Mouse (Mus musculus): ENCODE measurements around the gene Gstm6. TPM values are rescaled to one million over a fixed set of nuclear protein-coding genes. Genes with fewer than 3 reads are reported as not detected.

The Gstm6 gene
- polyA plus RNA-seq (2014; fragmentation: Illumina TruSeq; extraction: RNeasy Lipid Tissue Mini Kit (QIAGEN cat#74804); ENCODE audit: low read depth, low replicate concordance), result 3.8 TPM

DNA sequence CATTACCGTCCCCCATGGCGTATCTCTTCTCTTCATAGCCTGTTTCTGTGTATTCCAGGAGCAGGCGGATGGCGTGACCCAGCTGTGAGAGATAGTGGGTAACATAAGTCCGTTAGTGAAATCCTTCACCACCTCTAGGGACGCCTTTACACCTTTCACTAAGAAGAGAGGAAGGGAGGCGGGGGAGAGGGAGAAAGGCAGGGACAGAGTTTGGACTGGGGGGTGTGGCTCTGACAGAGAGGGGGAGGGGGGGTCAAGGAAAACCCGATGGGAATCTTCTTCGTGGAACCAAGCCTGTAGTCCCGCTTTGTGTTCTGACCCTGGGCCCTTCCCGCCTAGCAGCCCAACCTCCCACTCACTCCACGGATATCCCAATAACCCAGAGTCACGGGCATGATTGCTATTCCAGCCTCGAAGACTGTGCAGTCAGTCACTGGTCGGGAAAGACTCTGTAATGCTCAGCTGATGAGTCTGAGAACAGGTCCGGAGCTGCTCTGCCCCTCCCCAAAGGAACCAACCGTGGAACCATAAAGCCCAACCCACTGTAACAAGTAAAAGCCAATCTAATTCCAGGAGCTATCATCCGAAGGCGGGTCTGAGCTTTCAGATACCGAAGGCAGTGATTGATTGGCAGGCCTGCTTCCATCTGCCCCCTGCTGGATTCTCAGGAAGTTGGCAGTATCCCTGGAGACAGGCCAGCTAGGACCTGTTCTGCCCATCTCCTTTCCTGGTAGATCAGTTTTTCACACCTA is at the start of gene Gstm6:
Gene Gstm6 (minus strand): TSS at position 511 of the 752 bp plus-strand sequence.

DNA sequence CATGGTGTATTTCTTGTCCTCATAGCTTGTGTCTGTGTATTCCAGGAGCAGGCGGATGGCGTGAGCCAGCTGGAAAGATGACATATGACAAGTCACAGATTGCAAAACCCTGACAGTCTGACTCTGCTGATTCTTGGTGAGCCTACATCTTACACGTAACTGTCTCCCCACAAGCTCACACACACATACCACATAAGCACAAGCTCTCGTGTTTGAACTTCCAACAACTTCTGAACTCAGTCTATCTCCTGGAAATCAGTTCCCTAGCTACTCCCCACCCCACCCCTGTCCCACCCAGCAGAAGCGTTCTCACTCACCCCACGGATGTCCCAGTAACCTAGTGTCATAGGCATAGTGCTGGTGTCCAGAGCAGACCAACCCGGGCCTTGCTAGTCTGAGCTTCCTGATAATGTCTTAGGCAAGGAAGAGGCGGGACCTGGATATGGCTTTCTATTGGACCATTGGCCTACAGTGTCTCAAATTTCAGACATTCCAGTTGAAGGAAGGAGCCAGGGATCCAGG is 42.6 kb upstream of the Gstm6 start, which contains the start of gene Gstm2:
Gene Gstm2 (minus strand): TSS at position 413 of the 522 bp plus-strand sequence.

GRCm38 (mm10) chr3:107968724-107969395 is 25.3 kb upstream of the Gstm6 start, which contains the start of gene Gstm3:
TSS of gene Gstm3 (minus strand) at chr3:107969283.

DNA sequence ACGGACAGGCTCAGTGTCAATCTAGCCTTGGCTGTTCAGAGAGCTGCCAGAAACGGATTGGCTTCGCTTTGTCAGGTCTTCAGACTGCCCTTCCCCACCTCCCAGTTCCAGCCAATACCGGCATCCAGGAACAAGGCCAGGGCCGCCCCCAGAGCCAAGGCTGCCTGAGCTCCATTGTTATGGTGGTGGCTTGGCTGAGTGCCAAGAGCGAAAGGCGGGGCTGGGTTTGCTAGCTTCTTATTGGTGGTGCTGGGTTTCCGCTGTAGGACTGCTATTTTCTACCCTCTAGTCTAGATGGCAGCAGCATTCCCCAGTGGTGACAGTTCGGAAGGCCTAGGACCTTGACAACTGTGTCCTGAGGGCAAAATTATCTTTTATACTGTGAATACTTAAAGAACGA is 11.9 kb downstream of the Gstm6 start, which contains the start of gene Gstm7:
Gene Gstm7 (minus strand): TSS at position 148 of the 400 bp plus-strand sequence.

DNA sequence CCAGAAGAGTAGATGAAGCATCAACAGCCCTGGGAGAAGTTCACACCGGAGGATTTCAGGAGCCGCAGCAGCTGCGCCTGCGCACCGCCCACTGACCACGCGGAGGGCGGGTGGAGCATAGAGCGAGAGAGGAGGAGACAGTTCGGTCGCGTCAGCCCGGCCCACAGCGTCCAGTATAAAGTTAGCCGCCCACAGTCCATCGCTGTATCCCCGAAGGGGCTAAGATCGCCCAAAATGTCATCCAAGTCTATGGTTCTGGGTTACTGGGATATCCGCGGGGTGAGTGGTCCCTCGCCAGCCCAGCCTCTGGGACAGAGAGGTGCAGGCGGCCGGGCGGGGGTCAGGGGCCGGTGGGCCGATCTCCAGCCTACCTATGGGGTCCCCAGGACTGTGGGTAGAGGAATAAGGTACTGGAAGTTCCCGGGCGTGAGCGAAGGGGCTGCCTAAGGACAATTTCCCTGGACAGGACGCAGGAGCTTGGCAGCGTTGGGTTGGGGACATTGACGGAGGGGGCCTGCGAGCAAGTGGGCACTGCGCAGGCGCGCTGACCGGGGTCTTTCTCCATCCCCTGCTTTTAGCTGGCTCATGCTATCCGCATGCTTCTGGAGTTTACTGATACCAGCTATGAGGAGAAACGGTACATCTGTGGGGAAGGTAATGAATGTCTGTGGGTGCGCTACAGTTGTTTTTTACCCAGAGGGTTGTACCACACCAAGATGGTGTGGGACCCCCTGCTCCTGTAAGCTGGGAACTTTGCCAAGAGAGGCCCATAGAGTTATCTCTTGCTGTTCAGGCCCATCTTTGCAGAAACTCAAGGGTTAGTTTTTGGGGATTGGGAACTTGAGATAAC is 47.6 kb downstream of the Gstm6 start, which contains the start of gene Gstm5:
Gene Gstm5 (plus strand): TSS at position 102 of the 850 bp plus-strand sequence.

Other genes with a start within 250 kb of the Gstm6 start
- 421 TPM for gene Ahcyl1, start 247.2 kb downstream of the Gstm6 start, polyA plus RNA-seq (2014; fragmentation: Illumina TruSeq; extraction: RNeasy Lipid Tissue Mini Kit (QIAGEN cat#74804); ENCODE audit: low read depth, low replicate concordance)
- 12.5 TPM for gene Csf1, start 183.3 kb downstream of the Gstm6 start, polyA plus RNA-seq (2014; fragmentation: Illumina TruSeq; extraction: RNeasy Lipid Tissue Mini Kit (QIAGEN cat#74804); ENCODE audit: low read depth, low replicate concordance)
- gene Eps8l3, start 66.5 kb downstream of the Gstm6 start, polyA plus RNA-seq (2014; fragmentation: Illumina TruSeq; extraction: RNeasy Lipid Tissue Mini Kit (QIAGEN cat#74804); ENCODE audit: low read depth, low replicate concordance), result not detected
- 56.1 TPM for gene Gstm5, start 47.9 kb downstream of the Gstm6 start, polyA plus RNA-seq (2014; fragmentation: Illumina TruSeq; extraction: RNeasy Lipid Tissue Mini Kit (QIAGEN cat#74804); ENCODE audit: low read depth, low replicate concordance)
- 18.4 TPM for gene Gstm7, start 11.9 kb downstream of the Gstm6 start, polyA plus RNA-seq (2014; fragmentation: Illumina TruSeq; extraction: RNeasy Lipid Tissue Mini Kit (QIAGEN cat#74804); ENCODE audit: low read depth, low replicate concordance)
- gene Gstm3, start 25.5 kb upstream of the Gstm6 start, polyA plus RNA-seq (2014; fragmentation: Illumina TruSeq; extraction: RNeasy Lipid Tissue Mini Kit (QIAGEN cat#74804); ENCODE audit: low read depth, low replicate concordance), result not detected
- 96.4 TPM for gene Gstm2, start 42.7 kb upstream of the Gstm6 start, polyA plus RNA-seq (2014; fragmentation: Illumina TruSeq; extraction: RNeasy Lipid Tissue Mini Kit (QIAGEN cat#74804); ENCODE audit: low read depth, low replicate concordance)
- 91.0 TPM for gene Gstm1, start 74.2 kb upstream of the Gstm6 start, polyA plus RNA-seq (2014; fragmentation: Illumina TruSeq; extraction: RNeasy Lipid Tissue Mini Kit (QIAGEN cat#74804); ENCODE audit: low read depth, low replicate concordance)
- 5.8 TPM for gene Gstm4, start 101.1 kb upstream of the Gstm6 start, polyA plus RNA-seq (2014; fragmentation: Illumina TruSeq; extraction: RNeasy Lipid Tissue Mini Kit (QIAGEN cat#74804); ENCODE audit: low read depth, low replicate concordance)
- gene Ampd2, start 142.9 kb upstream of the Gstm6 start, polyA plus RNA-seq (2014; fragmentation: Illumina TruSeq; extraction: RNeasy Lipid Tissue Mini Kit (QIAGEN cat#74804); ENCODE audit: low read depth, low replicate concordance), result 41.3 TPM
- gene Gnat2, start 149.0 kb upstream of the Gstm6 start, polyA plus RNA-seq (2014; fragmentation: Illumina TruSeq; extraction: RNeasy Lipid Tissue Mini Kit (QIAGEN cat#74804); ENCODE audit: low read depth, low replicate concordance), result 19.2 TPM
- gene Gnai3, start 202.4 kb upstream of the Gstm6 start, polyA plus RNA-seq (2014; fragmentation: Illumina TruSeq; extraction: RNeasy Lipid Tissue Mini Kit (QIAGEN cat#74804); ENCODE audit: low read depth, low replicate concordance), result 444 TPM
- gene Gpr61, start 211.1 kb upstream of the Gstm6 start, polyA plus RNA-seq (2014; fragmentation: Illumina TruSeq; extraction: RNeasy Lipid Tissue Mini Kit (QIAGEN cat#74804); ENCODE audit: low read depth, low replicate concordance), result not detected
- 12.4 TPM for gene Amigo1, start 242.6 kb upstream of the Gstm6 start, polyA plus RNA-seq (2014; fragmentation: Illumina TruSeq; extraction: RNeasy Lipid Tissue Mini Kit (QIAGEN cat#74804); ENCODE audit: low read depth, low replicate concordance)